Mouse (Mus musculus): ENCODE measurements around the gene Tinagl1. TPM values are rescaled to one million over a fixed set of nuclear protein-coding genes. Genes with fewer than 3 reads are reported as not detected.

Tinagl1 gene
- total RNA-seq, 1 experiment from 2014 or later = 4.8 TPM

DNA sequence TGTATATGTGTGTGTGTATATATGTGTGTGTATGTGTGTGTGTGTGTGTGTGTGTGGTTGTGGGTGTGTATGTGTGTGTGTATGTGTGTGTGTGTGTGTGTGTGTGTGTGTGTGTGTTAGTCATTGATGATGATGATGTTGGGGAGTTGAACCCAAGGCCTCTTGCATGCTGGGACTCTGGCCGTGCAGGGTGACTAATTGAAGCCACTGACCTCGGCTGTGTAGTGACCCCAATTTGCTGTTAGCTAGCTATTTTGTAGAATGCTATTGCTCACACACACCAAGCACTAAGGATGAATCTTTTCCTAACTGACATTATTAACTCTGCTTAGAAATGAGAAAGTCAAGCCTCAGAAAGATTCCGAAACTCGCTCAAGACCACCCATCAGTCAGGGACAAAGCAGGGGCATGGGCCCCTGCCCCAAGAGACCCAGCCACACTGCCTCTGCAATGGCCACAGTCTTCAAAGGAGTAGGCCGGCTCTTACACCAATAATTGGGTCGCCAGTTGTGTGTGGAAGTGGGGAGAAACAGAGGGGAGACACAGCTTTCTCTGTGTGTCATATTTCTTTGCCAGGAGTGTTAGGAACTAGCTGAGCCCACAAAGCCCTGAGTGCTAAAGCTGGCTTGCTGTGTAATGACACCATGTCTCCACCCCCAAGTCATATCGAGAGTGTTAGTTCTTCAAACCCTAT is 6.1 kb upstream of the Tinagl1 start:
- no peak for ATAC-seq (replicated peaks; ENCODE audit: low read depth, poor library complexity, severe bottlenecking)

- ATAC-seq (replicated peaks; ENCODE audit: low read depth, poor library complexity, severe bottlenecking) = no peak
These were observed 5.0 kb upstream of the Tinagl1 start for GRCm38 (mm10) chr4:130179876-130180275.

DNA sequence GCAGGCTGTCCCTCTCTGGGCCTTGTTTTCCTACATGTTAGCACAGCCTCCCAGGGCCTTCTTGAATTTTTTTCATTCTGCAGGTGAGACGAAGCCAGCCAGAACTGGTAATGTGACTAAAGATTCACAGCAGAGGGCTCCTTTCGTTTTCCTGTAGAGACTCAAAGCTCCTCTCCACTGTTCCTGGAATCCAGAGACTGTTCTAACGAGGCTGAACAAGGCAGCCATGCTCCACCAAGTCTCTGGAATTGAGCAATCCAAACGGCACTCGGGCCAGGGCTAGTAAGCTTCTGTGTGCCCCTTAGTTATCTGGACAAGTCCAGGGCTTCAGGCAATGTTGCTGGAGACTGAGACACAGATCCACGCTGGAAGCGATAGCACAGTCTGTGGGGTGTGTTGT is 2.6 kb upstream of the Tinagl1 start:
- ATAC-seq (replicated peaks; ENCODE audit: low read depth, poor library complexity, severe bottlenecking) = no peak

DNA sequence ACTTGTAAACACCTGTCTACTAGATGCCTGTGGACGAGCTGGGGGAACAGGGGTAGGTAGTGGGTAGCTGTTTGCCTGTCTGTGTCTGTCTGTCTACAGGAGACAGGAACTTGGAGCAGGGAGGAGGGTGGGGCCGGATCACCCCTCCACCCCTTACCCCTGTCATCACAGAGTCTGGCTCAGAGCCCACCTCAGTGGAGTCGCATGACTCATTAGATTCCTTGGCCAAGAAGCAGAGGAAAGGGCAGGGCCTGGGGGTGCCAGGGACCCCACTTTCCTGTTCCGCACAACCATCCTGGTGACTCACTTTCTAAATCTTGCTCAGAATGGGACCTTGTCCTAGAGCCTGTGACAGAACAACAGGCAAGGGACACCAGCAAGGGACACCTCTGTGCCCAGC is 2.2 kb upstream of the Tinagl1 start:
- peak; percentile 30 for ATAC-seq (replicated peaks; ENCODE audit: low read depth, poor library complexity, severe bottlenecking)

DNA sequence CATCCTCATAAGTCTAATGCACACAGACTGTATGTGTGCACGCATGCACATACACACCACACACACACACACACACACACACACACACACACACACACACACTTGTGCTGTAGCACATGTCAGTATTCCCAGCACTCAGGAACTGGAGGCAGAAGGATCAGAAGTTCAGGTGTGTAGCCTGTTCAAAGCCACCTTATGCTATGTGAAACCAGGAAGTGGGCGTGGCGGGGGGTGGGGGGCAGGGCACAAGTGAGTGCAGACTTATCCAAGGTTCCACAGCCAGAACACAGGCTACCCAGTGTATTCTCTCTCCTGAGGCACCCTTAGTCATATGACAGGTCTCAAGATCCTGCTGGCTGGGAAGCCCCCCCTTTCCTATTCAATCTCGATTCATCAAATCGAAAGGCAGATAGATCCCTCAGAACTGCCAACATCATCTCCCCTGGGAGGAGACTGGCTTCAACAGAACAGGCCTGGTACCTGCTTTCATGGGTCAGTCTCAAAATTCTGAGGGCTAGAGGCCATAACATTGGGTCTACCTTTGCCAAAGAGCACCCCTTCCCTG is 1.3 kb upstream of the Tinagl1 start:
- ATAC-seq (replicated peaks; ENCODE audit: low read depth, poor library complexity, severe bottlenecking) = no peak

GRCm38 (mm10) chr4:130174335-130175031 is 439 bp downstream of the Tinagl1 start:
- ATAC-seq (replicated peaks; ENCODE audit: low read depth, poor library complexity, severe bottlenecking) = peak; percentile 66

DNA sequence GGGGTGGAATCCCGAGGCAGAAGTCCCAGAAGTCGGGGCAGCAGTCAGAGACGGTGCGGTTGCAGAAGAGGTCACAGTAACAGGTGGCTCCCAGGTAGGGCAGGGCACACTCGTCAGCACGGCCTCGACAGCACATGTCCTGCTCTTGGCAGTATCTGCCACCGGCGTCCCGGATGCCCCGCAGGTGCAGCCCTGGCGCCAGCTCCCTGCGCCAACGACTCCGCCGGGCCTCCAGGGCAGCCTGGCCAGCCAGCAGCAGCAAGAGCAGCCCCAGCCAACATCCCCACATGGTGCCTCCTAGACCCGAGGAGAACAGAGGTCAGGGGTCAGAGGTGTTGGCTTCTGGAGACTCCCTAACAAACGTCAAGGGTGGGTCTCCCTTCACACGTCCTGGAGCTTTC is 1.0 kb downstream of the Tinagl1 start:
- no peak for ATAC-seq (replicated peaks; ENCODE audit: low read depth, poor library complexity, severe bottlenecking)

DNA sequence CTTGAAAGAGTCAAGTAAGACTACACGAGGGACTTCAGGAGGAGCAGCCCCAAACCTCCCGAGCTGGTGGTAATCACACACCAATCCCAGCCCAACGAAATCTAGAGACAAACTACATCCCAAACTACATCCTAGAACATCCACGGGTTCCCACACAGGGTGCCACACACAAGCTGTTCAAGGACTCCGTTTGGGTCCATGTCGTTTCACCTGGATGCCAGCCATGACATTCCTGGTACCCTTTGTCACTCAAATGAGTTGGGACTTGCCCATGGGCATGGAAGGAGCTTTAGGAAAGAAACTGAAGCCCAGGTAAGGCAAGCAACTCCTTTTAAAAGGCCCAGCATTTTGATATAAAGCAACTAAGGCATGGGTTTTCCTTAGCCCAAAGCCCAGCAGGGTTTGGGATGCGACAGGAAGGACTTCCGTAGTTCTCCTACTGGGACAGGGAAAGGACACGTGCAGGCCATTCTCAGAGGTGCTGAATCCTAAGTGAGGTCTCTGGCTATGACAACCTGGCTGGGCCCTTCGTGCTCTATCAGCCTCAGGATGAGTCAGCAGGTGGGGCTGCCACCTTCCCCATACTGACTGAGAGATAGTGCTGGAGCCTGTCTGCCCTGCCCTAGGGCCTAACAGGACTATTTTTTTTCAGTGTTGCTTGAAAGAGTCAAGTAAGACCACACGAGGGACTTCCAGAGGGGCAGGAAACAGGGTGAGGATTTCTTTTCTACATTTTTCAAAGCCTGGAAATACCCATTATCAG is 1.7 kb downstream of the Tinagl1 start:
- no peak for ATAC-seq (replicated peaks; ENCODE audit: low read depth, poor library complexity, severe bottlenecking)

GRCm38 (mm10) chr4:130171951-130172765 is 2.8 kb downstream of the Tinagl1 start:
- ATAC-seq (replicated peaks; ENCODE audit: low read depth, poor library complexity, severe bottlenecking) = no peak

DNA sequence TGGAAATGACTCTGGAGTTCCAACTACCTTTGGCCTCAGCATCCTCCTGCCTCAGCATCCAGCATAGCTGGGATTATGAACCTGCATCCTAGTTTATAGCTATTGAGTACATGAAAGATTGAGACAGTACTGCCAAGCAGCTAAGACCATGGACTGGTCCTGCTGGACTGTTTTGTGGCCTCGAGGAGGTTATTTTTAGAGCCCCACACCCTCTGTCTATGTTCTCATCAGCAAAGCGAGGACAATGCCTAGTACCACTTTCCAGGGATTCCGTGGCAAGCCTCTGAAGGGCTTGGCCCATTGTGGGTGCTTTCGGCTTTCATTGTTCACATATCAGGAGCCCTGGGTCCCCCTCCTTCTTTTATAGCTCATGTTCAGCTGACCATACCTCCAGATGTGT is 4.6 kb downstream of the Tinagl1 start:
- no peak for ATAC-seq (replicated peaks; ENCODE audit: low read depth, poor library complexity, severe bottlenecking)

DNA sequence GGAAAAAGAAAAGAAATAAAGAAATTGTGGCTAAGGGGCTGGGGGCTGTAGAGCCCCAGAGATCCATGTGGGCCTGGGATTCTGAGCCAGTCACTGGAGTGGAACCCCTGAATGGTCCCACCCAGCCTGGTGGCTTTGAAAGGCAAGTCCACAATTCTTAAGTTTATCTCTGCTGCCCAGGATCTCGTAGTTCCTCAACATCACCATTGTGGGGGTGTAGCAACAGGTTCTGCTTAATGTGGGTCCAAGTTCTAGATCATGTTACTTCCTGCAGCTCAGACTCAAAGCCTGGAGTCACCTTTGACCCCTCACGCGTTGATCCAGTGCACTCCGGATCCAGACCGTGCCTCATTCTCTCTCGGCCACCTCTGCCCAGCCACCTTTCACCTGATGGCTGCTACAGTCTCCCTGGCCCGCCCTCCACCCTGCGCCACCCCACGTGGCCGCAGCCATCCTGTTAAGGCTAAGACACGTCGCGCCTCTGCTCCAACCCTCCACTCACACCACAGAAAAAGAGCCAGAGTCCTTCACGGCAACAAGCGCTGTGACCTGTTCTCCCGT is 5.4 kb downstream of the Tinagl1 start:
- ATAC-seq (replicated peaks; ENCODE audit: low read depth, poor library complexity, severe bottlenecking) = no peak

DNA sequence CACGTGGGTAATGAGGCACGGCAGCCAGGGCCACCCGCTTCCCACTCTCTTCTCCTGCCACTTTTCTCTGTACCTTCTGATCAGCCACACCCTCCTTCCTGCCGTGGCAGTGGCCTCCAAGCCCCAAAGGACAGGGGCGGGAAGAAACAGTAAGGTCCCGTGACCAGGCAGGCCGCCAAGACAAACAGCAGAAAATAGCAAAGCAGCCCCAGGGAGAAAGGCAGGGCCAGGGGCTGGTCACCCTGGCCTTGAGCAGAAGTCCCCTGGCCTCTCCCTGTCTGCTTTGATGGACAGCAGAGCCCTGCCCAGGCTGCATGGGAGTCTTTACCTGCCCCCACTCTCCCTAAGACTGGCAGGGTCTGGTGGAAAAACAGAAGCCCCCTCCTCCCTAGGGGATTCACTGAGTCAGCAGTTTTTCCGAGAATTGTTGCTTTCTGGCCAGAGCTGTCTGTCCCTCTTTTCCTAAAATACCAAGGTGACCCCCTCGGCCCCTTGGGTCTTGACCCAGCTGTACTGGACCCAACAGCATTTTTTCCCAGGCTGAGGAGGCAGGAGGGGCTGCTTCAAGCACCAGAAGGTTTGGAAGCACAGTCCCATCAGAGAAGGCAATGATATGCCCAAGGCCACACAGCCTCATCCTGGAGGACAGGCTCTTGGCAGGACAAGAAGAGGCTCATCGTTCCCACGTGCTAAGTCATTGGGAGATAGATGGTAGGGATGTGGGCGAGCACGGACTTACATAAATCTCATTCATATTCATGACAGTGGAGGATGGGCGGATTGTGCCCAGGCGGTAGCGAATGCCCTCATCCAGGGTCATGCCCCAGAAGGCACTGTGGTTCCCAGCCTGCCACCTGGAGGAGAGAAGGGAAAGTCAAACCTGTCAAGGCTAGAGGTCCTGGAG is 6.4 kb downstream of the Tinagl1 start:
- ATAC-seq (replicated peaks; ENCODE audit: low read depth, poor library complexity, severe bottlenecking) = peak; percentile 57

DNA sequence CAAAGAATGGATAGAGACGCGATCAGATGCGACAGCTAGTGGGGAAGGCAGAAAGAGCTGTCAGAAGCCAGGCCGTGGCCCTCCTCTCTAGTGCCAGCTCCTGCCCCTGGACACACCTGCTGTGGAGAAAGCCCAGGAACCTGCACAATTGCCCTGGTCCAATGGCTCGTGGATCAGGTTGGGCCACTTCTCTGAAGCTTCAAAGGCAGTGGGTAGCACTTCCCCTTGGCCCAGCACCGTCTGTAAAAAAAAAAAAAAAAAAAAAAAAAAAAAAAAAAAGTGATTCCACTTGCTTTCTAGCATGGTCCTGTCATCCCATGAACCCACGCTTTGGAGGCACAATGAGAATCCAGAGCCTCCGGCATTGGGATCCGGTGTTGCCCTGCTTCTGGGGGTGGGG is 7.1 kb downstream of the Tinagl1 start:
- no peak for ATAC-seq (replicated peaks; ENCODE audit: low read depth, poor library complexity, severe bottlenecking)

DNA sequence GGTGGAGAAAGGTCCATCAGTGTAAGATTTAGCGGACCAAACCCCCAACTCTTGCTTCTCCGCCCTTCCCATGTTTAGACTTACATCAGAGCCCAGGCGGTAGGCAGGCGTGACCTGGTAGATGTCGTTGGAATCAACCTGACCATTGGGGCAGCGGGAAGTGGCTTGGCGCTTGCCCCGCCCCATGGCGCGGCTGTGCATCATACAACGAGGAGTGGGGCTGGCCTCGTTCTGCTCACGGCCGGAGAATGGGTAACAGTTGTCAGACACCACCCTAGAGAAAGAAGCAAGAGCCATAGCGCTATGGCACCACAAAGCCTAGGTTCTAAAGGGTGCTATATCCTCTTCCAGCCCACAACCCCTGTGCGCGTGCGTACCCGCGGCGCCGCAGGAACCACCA is 7.6 kb downstream of the Tinagl1 start:
- ATAC-seq (replicated peaks; ENCODE audit: low read depth, poor library complexity, severe bottlenecking) = peak; percentile 24

GRCm38 (mm10) chr4:130166592-130166991 is 8.3 kb downstream of the Tinagl1 start:
- no peak for ATAC-seq (replicated peaks; ENCODE audit: low read depth, poor library complexity, severe bottlenecking)

GRCm38 (mm10) chr4:130166061-130166460 is 8.9 kb downstream of the Tinagl1 start:
- no peak for ATAC-seq (replicated peaks; ENCODE audit: low read depth, poor library complexity, severe bottlenecking)

DNA sequence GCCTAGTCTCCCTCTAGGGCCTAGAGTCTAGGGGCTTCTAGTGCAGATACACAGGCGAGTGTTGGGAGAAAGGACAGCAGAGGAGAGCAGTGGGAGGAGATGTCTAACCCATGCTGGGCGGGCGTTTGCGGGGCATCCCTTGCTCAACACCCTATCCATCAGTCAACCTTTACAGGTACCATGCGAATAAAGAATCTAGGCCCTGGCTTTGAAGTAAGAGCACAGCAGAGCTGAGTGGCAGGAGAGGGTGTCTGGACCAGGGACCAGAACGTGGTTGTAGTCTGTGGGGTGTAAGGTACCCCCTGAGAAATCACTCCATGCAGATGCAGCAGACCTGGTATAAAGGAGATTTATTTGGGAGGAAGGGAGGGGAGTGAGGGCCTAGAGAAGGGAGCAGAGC is 10.8 kb downstream of the Tinagl1 start:
- no peak for ATAC-seq (replicated peaks; ENCODE audit: low read depth, poor library complexity, severe bottlenecking)

- peak; percentile 23; the same call in 1 of the 2 replicates for ATAC-seq (replicated peaks; ENCODE audit: low read depth, poor library complexity, severe bottlenecking)
These were observed 11.5 kb downstream of the Tinagl1 start for GRCm38 (mm10) chr4:130163391-130163861.
